Mouse (Mus musculus): ENCODE results near the gene Shmt1. TPM values are rescaled to one million over a fixed set of nuclear protein-coding genes. Genes with fewer than 3 reads are reported as not detected.

The Shmt1 gene
- 1 to 10 TPM; 8.6 to 9.2 TPM for total RNA-seq (2023)

DNA sequence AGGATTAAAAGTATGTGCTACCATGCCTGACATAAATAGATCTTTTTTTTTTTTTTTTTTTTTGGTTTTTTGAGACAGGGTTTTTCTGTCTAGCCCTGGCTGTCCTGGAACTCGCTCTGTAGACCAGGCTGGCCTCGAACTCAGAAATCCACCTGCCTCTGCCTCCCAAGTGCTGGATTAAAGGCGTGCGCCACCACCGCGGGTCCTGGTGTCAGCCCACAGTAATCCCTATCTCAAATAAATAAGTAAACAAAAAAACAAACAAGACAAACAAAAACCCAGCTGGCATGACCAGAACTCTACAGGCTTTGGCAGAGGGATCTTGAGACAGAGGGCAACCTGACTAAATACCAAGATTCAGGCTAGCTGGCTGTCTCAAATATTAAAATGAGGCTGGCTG, at the start of gene Shmt1:
TSS of gene Shmt1 (minus strand) at position 101 of the 400 bp plus-strand sequence.

DNA sequence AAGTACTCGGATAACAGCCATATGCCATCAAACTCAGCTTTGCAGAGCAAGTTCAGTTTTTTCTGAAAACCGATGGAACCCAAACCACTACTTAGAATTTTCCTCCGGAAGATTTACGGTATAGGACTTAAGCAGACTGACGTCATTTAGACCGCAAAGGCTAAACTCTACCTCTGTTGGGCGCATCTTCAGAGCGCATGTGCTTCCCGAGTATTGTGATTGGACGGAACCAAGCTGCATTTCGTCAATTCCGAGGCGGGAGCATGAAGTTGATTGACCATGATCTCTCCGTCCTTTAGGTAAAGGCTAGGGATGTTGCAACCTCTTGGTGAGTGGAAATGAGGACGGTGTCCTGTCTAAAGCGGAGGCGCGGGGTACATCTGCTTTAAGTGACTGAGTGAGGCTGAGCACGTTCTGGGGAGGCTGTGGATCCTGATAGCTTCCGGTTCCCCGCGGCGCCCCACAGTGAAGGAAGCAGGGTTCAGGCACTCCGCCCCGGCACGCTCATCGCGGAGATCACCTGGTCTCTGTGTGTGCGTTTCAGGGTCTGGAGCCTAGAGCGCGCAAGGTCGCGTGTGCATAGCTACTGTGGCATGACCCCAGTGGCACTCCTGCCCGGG, 19.0 kb upstream of the Shmt1 start, which contains the start of gene Dhrs7b:
TSS of gene Dhrs7b (plus strand) at position 199 of the 620 bp plus-strand sequence.

DNA sequence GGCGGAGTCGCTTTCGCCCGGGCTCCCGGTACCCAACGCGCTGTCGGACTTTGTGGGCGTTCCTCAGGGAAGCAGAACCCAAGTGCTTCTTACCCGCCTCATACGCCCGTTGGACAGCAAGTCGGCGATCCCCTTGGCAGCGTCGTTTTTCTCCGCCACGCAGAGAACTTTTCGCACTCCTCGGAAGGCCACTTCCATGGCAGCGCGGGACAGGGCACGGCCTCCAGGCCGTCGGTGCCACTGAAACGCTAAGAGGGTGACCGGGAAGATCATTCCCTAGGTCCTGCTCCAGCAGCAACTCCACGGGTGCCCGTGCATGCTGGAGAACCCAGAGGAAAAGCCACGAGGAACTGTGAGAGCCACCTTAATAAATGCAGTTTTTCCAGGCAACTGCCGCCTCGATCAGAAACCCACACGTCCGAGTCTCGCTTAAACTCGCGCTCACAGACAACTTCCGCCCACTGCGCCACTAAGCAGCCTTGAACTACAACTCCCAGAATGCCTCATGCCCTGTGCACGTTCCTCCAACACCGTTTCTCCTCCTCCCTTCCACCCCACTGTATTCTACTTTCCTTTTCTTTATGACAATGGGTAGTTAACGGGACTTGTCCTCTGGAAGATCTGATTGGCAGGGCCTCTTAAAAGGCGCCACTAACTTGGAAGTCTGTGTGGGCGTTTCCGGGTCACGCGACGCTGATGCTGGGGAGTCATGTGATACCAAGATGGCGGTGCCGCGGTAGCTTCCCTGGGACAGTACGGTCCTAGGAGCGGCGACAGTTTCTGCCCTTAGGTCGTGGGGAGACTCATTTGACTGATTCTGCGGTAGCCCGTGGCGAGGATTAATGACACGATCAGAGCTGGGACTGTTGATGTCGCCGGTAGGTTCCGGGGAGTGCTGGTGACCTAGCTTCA, 34.4 kb downstream of the Shmt1 start, which contains the start of the genes Top3a and Smcr8:
TSS of gene Top3a (minus strand) at position 537 of the 912 bp plus-strand sequence.
TSS of gene Smcr8 (plus strand) at position 696 of the 912 bp plus-strand sequence.

Other genes starting within 250 kb of the Shmt1 start
- gene Llgl1, start 112.0 kb downstream of the Shmt1 start, total RNA-seq (2023): 10 to 100 TPM; 38.2 to 41.0 TPM
- gene Flii, start 84.5 kb downstream of the Shmt1 start, total RNA-seq (2023): 100 to 1,000 TPM; 187 to 190 TPM
- 10 to 100 TPM in 1 of 2 experiments, 1 to 10 TPM in 1; 8.6 to 12.6 TPM for gene Mief2, start 83.3 kb downstream of the Shmt1 start, total RNA-seq (2023)
- 10 to 100 TPM; 23.1 to 25.3 TPM for gene Top3a, start 34.4 kb downstream of the Shmt1 start, total RNA-seq (2023)
- gene Smcr8, start 34.2 kb downstream of the Shmt1 start, total RNA-seq (2023): 10 to 100 TPM; 80.7 to 87.2 TPM
- 10 to 100 TPM; 16.1 to 17.1 TPM for gene Dhrs7b, start 18.9 kb upstream of the Shmt1 start, total RNA-seq (2023)
- gene Tmem11, start 67.6 kb upstream of the Shmt1 start, total RNA-seq (2023): 10 to 100 TPM; 27.8 to 28.8 TPM
- 10 to 100 TPM in 1 of 2 experiments, 1 to 10 TPM in 1; 9.5 to 10.5 TPM for gene Natd1, start 103.0 kb upstream of the Shmt1 start, total RNA-seq (2023)
- gene Map2k3, start 120.3 kb upstream of the Shmt1 start, total RNA-seq (2023): 10 to 100 TPM; 33.9 to 35.5 TPM
- not detected for gene Kcnj12, start 210.8 kb upstream of the Shmt1 start, total RNA-seq (2023)